Mouse (Mus musculus) CH12.LX (cell line): Measurements from ENCODE around the gene Olfr49. TPM values are rescaled to one million over a fixed set of nuclear protein-coding genes. Genes with fewer than 3 reads are reported as not detected.

Experiments
- DNase-seq: peaks from one replicate; pipeline ENCODE4 v3.0.0-alpha.2; 2013; ENCODE audit errors: extremely low read depth
- H3K27ac ChIP-seq: 2 replicates; pipeline ENCODE4 v1.5.1; 2012; ENCODE audit warnings: low read depth, mild to moderate bottlenecking, control low read depth, moderate library complexity; ENCODE audit not compliant: insufficient read depth
- H3K27me3 ChIP-seq: replicated peaks from 2 replicates; pipeline ENCODE3; 2012; ENCODE audit warnings: inconsistent platforms
- H3K36me3 ChIP-seq, 2 experiments: replicated peaks in 1 of 2; 2 replicates each; pipeline versions ENCODE3 to v1.6.1; 2012; ENCODE audit warnings: inconsistent platforms in 1 of 2, low read length in 1 of 2, mild to moderate bottlenecking in 1 of 2, mixed read lengths in 1 of 2, moderate library complexity in 1 of 2; ENCODE audit not compliant: control insufficient read depth in 1 of 2, insufficient read depth in 1 of 2
- H3K4me1 ChIP-seq, 2 experiments: 2 replicates each; pipeline ENCODE4 v1.6.1; 2012; ENCODE audit warnings: inconsistent platforms in 1 of 2, moderate library complexity in 1 of 2; ENCODE audit not compliant: insufficient read depth in 2 of 2, control insufficient read depth in 1 of 2
- H3K4me2 ChIP-seq: 2 replicates; pipeline ENCODE4 v1.6.1; 2012; ENCODE audit warnings: low read depth, mild to moderate bottlenecking, control low read depth; ENCODE audit not compliant: poor library complexity, insufficient read depth, severe bottlenecking
- H3K4me3 ChIP-seq, 3 experiments: fragments of 150-350 bp in 1 of 3; sonication (generic) in 1 of 3; replicated peaks in 1 of 3; 2 replicates each; pipeline versions ENCODE3 to v1.5.1; 2011 to 2012; ENCODE audit warnings: low read depth in 2 of 3, low read length in 2 of 3, mild to moderate bottlenecking in 2 of 3, moderate library complexity in 2 of 3, control low read depth in 1 of 3, improper control_type of control experiment in 1 of 3, inconsistent platforms in 1 of 3, mixed read lengths in 1 of 3; ENCODE audit not compliant: poor library complexity in 1 of 3
- H3K79me2 ChIP-seq: replicated peaks from 2 replicates; pipeline ENCODE4 v1.6.1; 2012; ENCODE audit warnings: mild to moderate bottlenecking, moderate library complexity; ENCODE audit not compliant: control insufficient read depth, poor library complexity, insufficient read depth, severe bottlenecking; ENCODE audit errors: extremely low read depth
- H3K9ac ChIP-seq: 2 replicates; pipeline ENCODE4 v1.6.1; 2012; ENCODE audit warnings: low read depth, mild to moderate bottlenecking, control low read depth, moderate library complexity; ENCODE audit not compliant: insufficient read depth
- H3K9me3 ChIP-seq: replicated peaks from 2 replicates; pipeline ENCODE3; 2012; ENCODE audit warnings: low read length, inconsistent platforms, mixed read lengths
- BHLHE40 ChIP-seq: IDR thresholded peaks from 2 replicates; pipeline ENCODE4 v1.6.1; 2011; ENCODE audit warnings: mild to moderate bottlenecking, low read depth, low read length, improper control_type of control experiment
- CHD2 ChIP-seq: IDR thresholded peaks from 2 replicates; pipeline ENCODE4 v1.6.1; 2011; ENCODE audit warnings: low read length, improper control_type of control experiment
- CTCF ChIP-seq, 2 experiments: IDR thresholded peaks in 1 of 2; conservative IDR thresholded peaks in 1 of 2; 2 replicates each; pipeline ENCODE4 v1.5.1; 2011 to 2012; ENCODE audit warnings: low read depth in 2 of 2, low read length in 2 of 2, improper control_type of control experiment in 1 of 2, inconsistent platforms in 1 of 2, mild to moderate bottlenecking in 1 of 2, moderate library complexity in 1 of 2
- E2F4 ChIP-seq: IDR thresholded peaks from 2 replicates; pipeline ENCODE4 v1.6.1; 2011; ENCODE audit warnings: low read depth, low read length, improper control_type of control experiment; ENCODE audit not compliant: insufficient replicate concordance
- IRF4 ChIP-seq: IDR thresholded peaks from 2 replicates; pipeline ENCODE4 v1.6.1; 2014; ENCODE audit warnings: low read depth, mild to moderate bottlenecking, inconsistent platforms, low read length, improper control_type of control experiment
- JUN ChIP-seq: IDR thresholded peaks from 2 replicates; pipeline ENCODE4 v1.6.1; 2011; ENCODE audit warnings: low read depth, mild to moderate bottlenecking, low read length, improper control_type of control experiment, moderate library complexity; ENCODE audit not compliant: insufficient read depth
- JUND ChIP-seq: conservative IDR thresholded peaks from 2 replicates; pipeline ENCODE4 v1.6.1; 2011; ENCODE audit warnings: low read depth, low read length, improper control_type of control experiment
- KAT2A ChIP-seq: IDR thresholded peaks from 2 replicates; pipeline ENCODE4 v1.6.1; 2012; ENCODE audit warnings: low read length, improper control_type of control experiment, inconsistent platforms; ENCODE audit not compliant: insufficient replicate concordance
- MAX ChIP-seq: IDR thresholded peaks from 2 replicates; pipeline ENCODE4 v1.6.1; 2011; ENCODE audit warnings: low read length, improper control_type of control experiment
- MEF2A ChIP-seq: IDR thresholded peaks from 2 replicates; pipeline ENCODE4 v1.6.1; 2014; ENCODE audit warnings: low read depth, mild to moderate bottlenecking, inconsistent platforms, low read length, improper control_type of control experiment, borderline replicate concordance
- MYC ChIP-seq: IDR thresholded peaks from 2 replicates; pipeline ENCODE4 v1.6.1; 2011; ENCODE audit warnings: low read depth, mild to moderate bottlenecking, improper control_type of control experiment, low read length
- NELFE ChIP-seq: IDR thresholded peaks from 2 replicates; pipeline ENCODE4 v1.6.1; 2011; ENCODE audit warnings: low read depth, low read length, improper control_type of control experiment
- NRF1 ChIP-seq: IDR thresholded peaks from 2 replicates; pipeline ENCODE4 v1.6.1; 2014; ENCODE audit warnings: low read depth, mild to moderate bottlenecking, inconsistent platforms, low read length, improper control_type of control experiment, moderate library complexity
- PAX5 ChIP-seq: IDR thresholded peaks from 2 replicates; pipeline ENCODE4 v1.6.1; 2012; ENCODE audit warnings: low read length, inconsistent platforms, mixed read lengths
- POLR2A ChIP-seq: IDR thresholded peaks from 2 replicates; pipeline ENCODE4 v1.6.1; 2011; ENCODE audit warnings: low read depth, mild to moderate bottlenecking, improper control_type of control experiment, low read length
- POLR2AphosphoS2 ChIP-seq: IDR thresholded peaks from 2 replicates; pipeline ENCODE4 v1.6.1; 2011; ENCODE audit warnings: low read depth, low read length, improper control_type of control experiment
- RAD21 ChIP-seq: IDR thresholded peaks from 2 replicates; pipeline ENCODE4 v1.6.1; 2011; ENCODE audit warnings: low read depth, mild to moderate bottlenecking, low read length, improper control_type of control experiment, moderate library complexity
- RCOR1 ChIP-seq: conservative IDR thresholded peaks from 2 replicates; pipeline ENCODE4 v1.6.1; 2012; ENCODE audit warnings: low read depth, mild to moderate bottlenecking, inconsistent platforms, low read length, improper control_type of control experiment
- SIN3A ChIP-seq: IDR thresholded peaks from 2 replicates; pipeline ENCODE4 v1.6.1; 2012; ENCODE audit warnings: low read length, improper control_type of control experiment, inconsistent platforms
- SMC3 ChIP-seq: IDR thresholded peaks from 2 replicates; pipeline ENCODE4 v1.6.1; 2011; ENCODE audit warnings: low read depth, low read length, improper control_type of control experiment
- TBP ChIP-seq: conservative IDR thresholded peaks from 2 replicates; pipeline ENCODE4 v1.6.1; 2011; ENCODE audit warnings: low read depth, low read length, improper control_type of control experiment
- USF2 ChIP-seq: conservative IDR thresholded peaks from 2 replicates; pipeline ENCODE4 v1.6.1; 2011; ENCODE audit warnings: low read depth, low read length, improper control_type of control experiment
- ZKSCAN1 ChIP-seq: IDR thresholded peaks from 2 replicates; pipeline ENCODE4 v1.6.1; 2012; ENCODE audit warnings: low read depth, inconsistent platforms, low read length, improper control_type of control experiment, borderline replicate concordance
- dilution Hi-C: fragments of 300-500 bp; cut with MboI; formaldehyde crosslinking; loops from 2 replicates; pipeline ENCODE4 v1.14.3; 2020; ENCODE audit warnings: low sequenced_read_pairs; ENCODE audit not compliant: extremely low pct_unique_long_range_greater_than_20kb, extremely low pct_ligation_motif_present
- in situ Hi-C: fragments of 300-500 bp; cut with MboI; formaldehyde crosslinking; loops from 3 replicates; pipeline ENCODE4 v1.14.3; 2019; ENCODE audit warnings: low sequenced_read_pairs, low pct_ligation_motif_present, low pct_unique_long_range_greater_than_20kb, mixed read lengths
- polyA plus RNA-seq: library from polyadenylated mRNA; unstranded; fragments of >175 nt; gene quantifications from 2 replicates; pipeline ENCODE4 v1.2.1, GENCODE M21; 2012; ENCODE audit warnings: low read depth; ENCODE audit not compliant: insufficient read length
- total RNA-seq, 2 experiments: library from RNA; depleted of rRNA; stranded (reverse); fragments of 300-350 nt in 1 of 2; fragments of >200 nt in 1 of 2; gene quantifications; 2 replicates each; pipeline ENCODE4 v1.2.3; 2012 to 2014

Gene Olfr49
- total and polyA plus RNA-seq, 3 experiments = 0.07 TPM; not detected in 2

- TF ChIP-seq RCOR1 (no peak), CTCF (conservative IDR thresholded peaks at IDR 0.05 in 1 of 2, IDR thresholded peaks at IDR 0.05 in 1 of 2; ENCODE audit: low read depth in 2 of 2, low read length in 2 of 2) (no peak), MAX (0 out of 2 replicates have a peak, but pooled peaks have one; percentile 51), IRF4 (0 out of 2 replicates have a peak, but pooled peaks have one; percentile 28), RAD21 (no peak), BHLHE40 (peak; percentile 66), KAT2A (no peak), SMC3 (no peak; the same call in 1 of the 2 replicates), TBP (no peak), MEF2A (0 out of 2 replicates have a peak, but pooled peaks have one; percentile 6)
These were observed 55.6 kb downstream of the Olfr49 start (continued) for GRCm38 (mm10) chr14:54228933-54229713.

GRCm38 (mm10) chr14:54228501-54228900 is 56.2 kb downstream of the Olfr49 start:
- peak overlapping the region in 1 of 3 experiments; percentile 23 for H3K4me3 ChIP-seq
- no peaks in the 10 kb centered on the region for H3K9me3 ChIP-seq
- H3K27me3 ChIP-seq = no peaks in the 10 kb centered on the region
- H3K9ac ChIP-seq = peak overlapping the region; percentile 16
- peak overlapping the region; percentile 85 for H3K4me2 ChIP-seq
- no peak for DNase-seq
- no peaks in the 10 kb centered on the region for H3K36me3 ChIP-seq
- dilution Hi-C loops = no loop called here
- H3K27ac ChIP-seq = peak overlapping the region; percentile 85
- H3K79me2 ChIP-seq = no peaks in the 10 kb centered on the region
- no peak for TF ChIP-seq JUN
- no peak for TF ChIP-seq BHLHE40
- no peak for TF ChIP-seq CHD2
- TF ChIP-seq SMC3 = no peak
- no peak for TF ChIP-seq TBP
- no peak for TF ChIP-seq USF2
- no peak for TF ChIP-seq PAX5
- TF ChIP-seq POLR2A = no peak
- TF ChIP-seq JUND = no peak
- no peak for TF ChIP-seq NRF1
- TF ChIP-seq ZKSCAN1 = no peak
- no peak for TF ChIP-seq SIN3A
- TF ChIP-seq MYC = no peak
- TF ChIP-seq POLR2AphosphoS2 = no peak
- no peak for TF ChIP-seq RCOR1
- no peak for TF ChIP-seq E2F4
- no peak for TF ChIP-seq NELFE
- TF ChIP-seq, all 38 proteins: peak for 0
- H3K4me1 ChIP-seq = peaks cover 29 to 91% of the 10 kb centered on the region in 2 experiments
- in situ Hi-C loops = loop anchor here (5.0 kb wide), 1 partner anchor 161 kb away; no protein-coding TSS in a partner anchor

Other genes starting within 250 kb of the Olfr49 start
- gene Dad1, start 30.8 kb downstream of the Olfr49 start, total RNA-seq (2012; rRNA removed) = 161 and 196 TPM in 2 replicates
- gene Dad1, start 30.8 kb downstream of the Olfr49 start, total RNA-seq (2014; rRNA removed) = 192 and 279 TPM in 2 replicates
- gene Dad1, start 30.8 kb downstream of the Olfr49 start, polyA plus RNA-seq = 213 and 287 TPM in 2 replicates
- 13.4 and 19.8 TPM in 2 replicates for gene Abhd4, start 30.8 kb downstream of the Olfr49 start, total RNA-seq (2012; rRNA removed)
- gene Abhd4, start 30.8 kb downstream of the Olfr49 start, total RNA-seq (2014; rRNA removed) = 13.4 and 15.9 TPM in 2 replicates
- 22.0 and 23.0 TPM in 2 replicates for gene Abhd4, start 30.8 kb downstream of the Olfr49 start, polyA plus RNA-seq
- gene Oxa1l, start 75.9 kb upstream of the Olfr49 start, total RNA-seq (2012; rRNA removed) = 37.3 and 38.8 TPM in 2 replicates
- 34.6 and 34.7 TPM in 2 replicates for gene Oxa1l, start 75.9 kb upstream of the Olfr49 start, total RNA-seq (2014; rRNA removed)
- 88.9 and 111 TPM in 2 replicates for gene Oxa1l, start 75.9 kb upstream of the Olfr49 start, polyA plus RNA-seq
- gene Slc7a7, start 132.8 kb upstream of the Olfr49 start, total RNA-seq (2012; rRNA removed) = 43.3 and 50.4 TPM in 2 replicates
- 23.8 and 27.8 TPM in 2 replicates for gene Slc7a7, start 132.8 kb upstream of the Olfr49 start, total RNA-seq (2014; rRNA removed)
- gene Slc7a7, start 132.8 kb upstream of the Olfr49 start, polyA plus RNA-seq = 40.0 and 45.4 TPM in 2 replicates
- 309 and 328 TPM in 2 replicates for gene Mrpl52, start 142.0 kb upstream of the Olfr49 start, total RNA-seq (2012; rRNA removed)
- gene Mrpl52, start 142.0 kb upstream of the Olfr49 start, total RNA-seq (2014; rRNA removed) = 87.9 and 97.1 TPM in 2 replicates
- 230 and 281 TPM in 2 replicates for gene Mrpl52, start 142.0 kb upstream of the Olfr49 start, polyA plus RNA-seq
- gene Mmp14, start 146.7 kb upstream of the Olfr49 start, total RNA-seq (2012; rRNA removed) = 0.08 and 0.17 TPM in 2 replicates
- 0.08 and 0.11 TPM in 2 replicates for gene Mmp14, start 146.7 kb upstream of the Olfr49 start, total RNA-seq (2014; rRNA removed)
- gene Mmp14, start 146.7 kb upstream of the Olfr49 start, polyA plus RNA-seq = 0.10 TPM in 1 of 2 replicates, not detected in the other
- 51.4 and 60.0 TPM in 2 replicates for gene Lrp10, start 179.2 kb upstream of the Olfr49 start, total RNA-seq (2012; rRNA removed)
- 27.9 and 28.7 TPM in 2 replicates for gene Lrp10, start 179.2 kb upstream of the Olfr49 start, total RNA-seq (2014; rRNA removed)
- gene Lrp10, start 179.2 kb upstream of the Olfr49 start, polyA plus RNA-seq = 64.1 and 79.8 TPM in 2 replicates
- 0.08 and 0.29 TPM in 2 replicates for gene Rem2, start 191.2 kb upstream of the Olfr49 start, total RNA-seq (2012; rRNA removed)
- not detected in 2 replicates for gene Rem2, start 191.2 kb upstream of the Olfr49 start, total RNA-seq (2014; rRNA removed)
- 0.18 TPM in 1 of 2 replicates, not detected in the other for gene Rem2, start 191.2 kb upstream of the Olfr49 start, polyA plus RNA-seq
- gene Prmt5, start 232.6 kb upstream of the Olfr49 start, total RNA-seq (2012; rRNA removed) = 157 and 159 TPM in 2 replicates
- gene Prmt5, start 232.6 kb upstream of the Olfr49 start, total RNA-seq (2014; rRNA removed) = 106 and 110 TPM in 2 replicates
- gene Prmt5, start 232.6 kb upstream of the Olfr49 start, polyA plus RNA-seq = 185 and 206 TPM in 2 replicates